Mouse (Mus musculus): Measurements from ENCODE around the gene Vps45. TPM values are rescaled to one million over a fixed set of nuclear protein-coding genes. Genes with fewer than 3 reads are reported as not detected.

The Vps45 gene
- polyA plus RNA-seq, 1 experiment from 2014 or later: 54.8 TPM

DNA sequence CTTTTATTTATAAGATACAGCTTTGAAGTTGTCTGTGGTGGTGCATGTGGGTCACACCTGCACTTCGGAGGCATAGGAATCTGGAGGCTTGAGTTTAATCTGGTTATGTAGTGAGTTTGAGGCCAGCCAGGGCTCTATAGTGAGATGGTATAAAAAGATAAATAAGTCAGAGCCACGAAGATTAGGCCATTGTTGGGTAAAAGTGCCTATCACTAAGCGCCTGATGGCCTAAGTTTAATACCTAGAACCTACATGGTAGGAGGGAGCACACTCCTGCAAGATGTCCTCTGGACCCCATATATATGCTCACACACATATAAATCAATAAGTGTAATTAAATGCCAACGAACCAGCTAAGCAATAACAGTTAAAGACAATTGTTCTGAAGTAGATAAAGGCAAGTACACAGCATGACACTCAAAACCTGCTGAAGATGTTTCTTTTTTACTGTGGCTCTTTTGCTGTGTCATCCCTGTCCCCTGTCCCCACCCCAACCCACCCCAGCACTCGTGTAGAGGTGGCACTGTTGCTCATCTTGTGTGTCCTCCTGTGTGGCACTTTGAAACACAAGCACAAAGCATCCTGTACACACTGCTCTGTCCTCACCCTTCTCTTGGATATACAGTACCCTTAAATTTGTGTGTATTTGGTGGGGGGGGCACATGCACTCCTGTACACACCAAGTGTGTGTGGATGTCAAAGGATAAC lies 36.7 kb downstream of the Vps45 start:
- no peak overlapping the region for H3K4me3 ChIP-seq (ENCODE audit: low read depth, low read length)
- H3K9ac ChIP-seq (ENCODE audit: low read length): no peak overlapping the region
- ATAC-seq: no peak
- H3K27ac ChIP-seq (ENCODE audit: low read depth, low read length): no peak overlapping the region
- H3K4me2 ChIP-seq (ENCODE audit: low read length): no peak overlapping the region
- H3K4me1 ChIP-seq (ENCODE audit: control insufficient read depth, insufficient read depth, low read length): no peaks in the 10 kb centered on the region
- WGBS: 77% methylated on average over 5 of the region's 5 CpGs
- no peaks in the 10 kb centered on the region for H3K9me3 ChIP-seq (replicated peaks; ENCODE audit: control insufficient read depth, low read length)
- DNase-seq (ENCODE audit: low spot score): no peak
- H3K27me3 ChIP-seq (replicated peaks; ENCODE audit: control insufficient read depth, insufficient read depth, low read length): no peaks in the 10 kb centered on the region
- H3K36me3 ChIP-seq (ENCODE audit: control insufficient read depth, insufficient read depth, low read length): peaks cover 10% of the 10 kb centered on the region

- Histone ChIP-seq H3K9me3 (replicated peaks; ENCODE audit: control insufficient read depth, low read length) (no peaks in the 10 kb centered on the region), H3K27me3 (replicated peaks; ENCODE audit: control insufficient read depth, insufficient read depth, low read length) (no peaks in the 10 kb centered on the region), H3K4me1 (ENCODE audit: control insufficient read depth, insufficient read depth, low read length) (no peaks in the 10 kb centered on the region), H3K4me3 (ENCODE audit: low read depth, low read length) (no peak overlapping the region), H3K4me2 (ENCODE audit: low read length) (no peak overlapping the region), H3K27ac (ENCODE audit: low read depth, low read length) (no peak overlapping the region), H3K9ac (ENCODE audit: low read length) (no peak overlapping the region), H3K36me3 (ENCODE audit: control insufficient read depth, insufficient read depth, low read length) (peaks cover 10% of the 10 kb centered on the region)
- WGBS: 88% methylated on average over 1 of the region's 1 CpGs
- ATAC-seq (no peak), DNase-seq (ENCODE audit: low spot score) (no peak)
Measured at GRCm38 (mm10) chr3:96020735-96021134, 37.5 kb downstream of the Vps45 start.

DNA sequence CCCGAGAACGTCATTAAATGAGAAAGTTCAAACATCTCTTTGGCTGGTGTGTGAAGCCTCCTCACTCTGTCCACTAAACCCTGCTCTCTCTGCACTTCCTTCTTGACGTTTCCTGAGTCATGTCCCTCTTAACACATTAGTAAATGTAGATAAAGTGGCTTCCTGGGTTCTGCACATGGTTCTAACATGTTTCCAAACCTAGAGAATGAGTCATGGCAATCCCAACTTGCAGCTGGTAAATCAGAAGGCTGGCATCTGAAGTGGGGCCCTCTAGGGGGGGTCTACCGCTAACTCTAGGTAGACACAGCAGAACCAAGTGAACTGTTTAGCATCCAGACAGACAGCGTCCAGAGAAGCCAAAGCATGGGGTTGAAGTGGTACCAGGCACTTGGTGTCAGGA lies 40.8 kb downstream of the Vps45 start:
- Histone ChIP-seq H3K4me2 (ENCODE audit: low read length) (no peak overlapping the region), H3K36me3 (ENCODE audit: control insufficient read depth, insufficient read depth, low read length) (peaks cover 6% of the 10 kb centered on the region; the same call in 1 of the 2 replicates), H3K9ac (ENCODE audit: low read length) (no peak overlapping the region), H3K27ac (ENCODE audit: low read depth, low read length) (no peak overlapping the region), H3K27me3 (replicated peaks; ENCODE audit: control insufficient read depth, insufficient read depth, low read length) (no peaks in the 10 kb centered on the region), H3K4me1 (ENCODE audit: control insufficient read depth, insufficient read depth, low read length) (no peaks in the 10 kb centered on the region), H3K9me3 (replicated peaks; ENCODE audit: control insufficient read depth, low read length) (no peaks in the 10 kb centered on the region), H3K4me3 (ENCODE audit: low read depth, low read length) (no peak overlapping the region)
- WGBS: 86% methylated on average over 5 of the region's 5 CpGs
- DNase-seq (ENCODE audit: low spot score) (no peak), ATAC-seq (no peak)

GRCm38 (mm10) chr3:96016257-96016889 lies 41.9 kb downstream of the Vps45 start:
- DNase-seq (ENCODE audit: low spot score): no peak
- Histone ChIP-seq H3K27me3 (replicated peaks; ENCODE audit: control insufficient read depth, insufficient read depth, low read length) (no peaks in the 10 kb centered on the region), H3K4me2 (ENCODE audit: low read length) (no peak overlapping the region), H3K36me3 (ENCODE audit: control insufficient read depth, insufficient read depth, low read length) (peaks cover 6% of the 10 kb centered on the region; the same call in 1 of the 2 replicates), H3K4me3 (ENCODE audit: low read depth, low read length) (no peak overlapping the region), H3K27ac (ENCODE audit: low read depth, low read length) (no peak overlapping the region), H3K9me3 (replicated peaks; ENCODE audit: control insufficient read depth, low read length) (no peaks in the 10 kb centered on the region), H3K9ac (ENCODE audit: low read length) (no peak overlapping the region), H3K4me1 (ENCODE audit: control insufficient read depth, insufficient read depth, low read length) (no peaks in the 10 kb centered on the region)
- 94% methylated on average over 2 of the region's 2 CpGs for WGBS
- no peak for ATAC-seq

DNA sequence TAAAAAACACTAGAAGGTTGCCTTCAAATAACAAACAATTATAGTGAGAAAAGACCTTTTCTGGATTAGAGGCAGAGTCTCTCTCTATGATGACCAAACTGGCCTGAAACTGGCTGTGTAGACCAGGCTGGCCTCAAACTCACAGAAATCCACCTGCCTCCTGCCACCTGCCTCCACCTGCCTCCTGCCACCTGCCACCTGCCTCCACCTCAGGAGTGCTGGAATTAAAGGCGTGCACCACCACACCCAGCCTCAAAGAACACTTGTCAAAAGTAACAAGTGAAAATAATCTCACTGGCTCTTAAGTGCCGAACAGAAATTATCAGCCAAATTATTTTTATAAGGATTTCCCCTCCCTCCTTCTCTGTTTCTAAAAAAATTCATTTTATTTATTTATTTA lies 42.6 kb downstream of the Vps45 start:
- Histone ChIP-seq H3K4me2 (ENCODE audit: low read length) (no peak overlapping the region), H3K9ac (ENCODE audit: low read length) (no peak overlapping the region), H3K4me3 (ENCODE audit: low read depth, low read length) (no peak overlapping the region), H3K9me3 (replicated peaks; ENCODE audit: control insufficient read depth, low read length) (no peaks in the 10 kb centered on the region), H3K27ac (ENCODE audit: low read depth, low read length) (no peak overlapping the region), H3K36me3 (ENCODE audit: control insufficient read depth, insufficient read depth, low read length) (peaks cover 6% of the 10 kb centered on the region; the same call in 1 of the 2 replicates), H3K4me1 (ENCODE audit: control insufficient read depth, insufficient read depth, low read length) (no peaks in the 10 kb centered on the region), H3K27me3 (replicated peaks; ENCODE audit: control insufficient read depth, insufficient read depth, low read length) (no peaks in the 10 kb centered on the region)
- no peak for DNase-seq (ENCODE audit: low spot score)
- no peak for ATAC-seq
- WGBS: 93% methylated on average over 2 of the region's 2 CpGs

GRCm38 (mm10) chr3:96012805-96013204 lies 45.5 kb downstream of the Vps45 start:
- H3K4me3 ChIP-seq (ENCODE audit: low read depth, low read length): no peak overlapping the region
- no peaks in the 10 kb centered on the region for H3K4me1 ChIP-seq (ENCODE audit: control insufficient read depth, insufficient read depth, low read length)
- DNase-seq (ENCODE audit: low spot score) (no peak), ATAC-seq (no peak)
- H3K27me3 ChIP-seq (replicated peaks; ENCODE audit: control insufficient read depth, insufficient read depth, low read length): no peaks in the 10 kb centered on the region
- WGBS: 35% methylated on average over 5 of the region's 5 CpGs
- H3K9me3 ChIP-seq (replicated peaks; ENCODE audit: control insufficient read depth, low read length): no peaks in the 10 kb centered on the region
- no peaks in the 10 kb centered on the region for H3K36me3 ChIP-seq (ENCODE audit: control insufficient read depth, insufficient read depth, low read length)
- no peak overlapping the region for H3K4me2 ChIP-seq (ENCODE audit: low read length)
- no peak overlapping the region for H3K27ac ChIP-seq (ENCODE audit: low read depth, low read length)
- H3K9ac ChIP-seq (ENCODE audit: low read length): no peak overlapping the region

DNA sequence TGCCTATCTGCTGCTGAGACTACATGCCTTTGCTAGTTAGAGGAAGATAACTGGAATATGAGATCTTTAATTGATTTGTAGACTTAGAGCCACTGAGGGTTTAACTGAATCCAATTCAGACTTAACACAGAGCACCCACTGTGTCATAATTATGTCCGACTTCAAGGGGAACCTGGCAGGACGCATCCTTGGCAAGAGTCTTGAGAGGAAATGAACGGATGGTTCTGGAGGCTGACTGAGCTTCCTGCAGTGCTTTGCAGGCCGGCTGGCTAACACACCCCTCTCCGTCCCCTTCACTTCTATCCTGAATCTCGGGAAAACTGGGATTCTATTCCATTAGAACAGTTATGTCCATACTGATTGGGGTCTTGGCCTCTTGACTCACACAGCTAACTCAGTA lies 49.8 kb downstream of the Vps45 start:
- H3K9me3 ChIP-seq (replicated peaks; ENCODE audit: control insufficient read depth, low read length): no peaks in the 10 kb centered on the region
- H3K4me2 ChIP-seq (ENCODE audit: low read length): no peak overlapping the region
- no peaks in the 10 kb centered on the region for H3K36me3 ChIP-seq (ENCODE audit: control insufficient read depth, insufficient read depth, low read length)
- H3K4me1 ChIP-seq (ENCODE audit: control insufficient read depth, insufficient read depth, low read length): no peaks in the 10 kb centered on the region
- H3K27me3 ChIP-seq (replicated peaks; ENCODE audit: control insufficient read depth, insufficient read depth, low read length): no peaks in the 10 kb centered on the region
- DNase-seq (ENCODE audit: low spot score) (no peak), ATAC-seq (no peak)
- H3K4me3 ChIP-seq (ENCODE audit: low read depth, low read length): no peak overlapping the region
- H3K9ac ChIP-seq (ENCODE audit: low read length): no peak overlapping the region
- no peak overlapping the region for H3K27ac ChIP-seq (ENCODE audit: low read depth, low read length)
- WGBS: 77% methylated on average over 6 of the region's 6 CpGs

DNA sequence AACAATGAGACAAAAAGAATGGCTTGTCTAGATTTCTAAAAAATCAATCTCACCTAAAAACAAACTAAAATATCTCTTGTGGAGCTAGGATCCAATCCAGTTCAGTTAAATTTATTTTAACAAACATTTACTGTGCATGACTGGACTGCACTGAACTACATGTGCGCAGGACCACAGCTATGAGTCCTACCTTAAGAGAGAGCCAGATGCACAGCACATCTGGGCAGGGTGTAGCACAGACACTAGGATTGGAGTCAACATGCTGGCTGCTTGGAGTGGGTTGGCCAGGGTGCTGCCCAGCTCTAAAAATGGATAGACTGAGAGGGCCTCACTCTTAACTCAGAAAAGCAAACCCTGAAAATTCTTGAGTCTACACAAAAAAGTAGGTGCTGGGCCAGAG lies 56.7 kb downstream of the Vps45 start:
- Histone ChIP-seq H3K36me3 (ENCODE audit: control insufficient read depth, insufficient read depth, low read length) (no peaks in the 10 kb centered on the region), H3K27ac (ENCODE audit: low read depth, low read length) (no peak overlapping the region), H3K4me3 (ENCODE audit: low read depth, low read length) (no peak overlapping the region), H3K9me3 (replicated peaks; ENCODE audit: control insufficient read depth, low read length) (no peaks in the 10 kb centered on the region), H3K9ac (ENCODE audit: low read length) (no peak overlapping the region), H3K4me2 (ENCODE audit: low read length) (no peak overlapping the region), H3K4me1 (ENCODE audit: control insufficient read depth, insufficient read depth, low read length) (peaks cover 15% of the 10 kb centered on the region), H3K27me3 (replicated peaks; ENCODE audit: control insufficient read depth, insufficient read depth, low read length) (no peaks in the 10 kb centered on the region)
- DNase-seq (ENCODE audit: low spot score) (no peak), ATAC-seq (no peak)
- WGBS: 97% methylated on average over 1 of the region's 1 CpGs

DNA sequence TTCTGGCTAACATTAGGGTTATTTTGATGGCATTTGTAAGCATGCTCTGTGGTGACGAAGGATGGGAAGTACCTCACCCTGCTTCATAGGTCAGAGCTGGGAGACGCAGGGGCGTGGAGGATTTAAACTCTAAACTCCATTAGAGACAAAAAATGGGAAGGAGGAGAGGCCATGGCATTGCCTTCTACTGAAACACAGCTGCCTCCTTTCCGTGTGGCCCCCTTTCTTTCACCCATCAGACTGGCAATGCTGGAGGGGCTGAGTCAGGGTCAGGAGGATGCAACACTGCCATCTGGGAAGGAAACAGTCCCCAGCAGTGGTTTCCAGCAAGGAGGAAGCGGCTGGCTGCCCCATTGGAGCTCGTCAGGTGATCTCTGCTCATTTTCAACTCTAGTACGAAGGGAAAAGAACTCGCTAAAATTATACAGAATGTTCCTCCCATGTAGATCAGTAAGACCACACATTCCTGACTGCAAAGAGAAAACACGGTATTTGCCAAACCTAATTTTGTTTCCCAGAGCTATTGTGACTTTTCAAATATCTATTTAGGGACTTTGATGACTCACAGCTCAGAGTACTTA lies 57.3 kb downstream of the Vps45 start:
- Histone ChIP-seq H3K36me3 (ENCODE audit: control insufficient read depth, insufficient read depth, low read length) (no peaks in the 10 kb centered on the region), H3K9me3 (replicated peaks; ENCODE audit: control insufficient read depth, low read length) (no peaks in the 10 kb centered on the region), H3K4me2 (ENCODE audit: low read length) (no peak overlapping the region), H3K27me3 (replicated peaks; ENCODE audit: control insufficient read depth, insufficient read depth, low read length) (no peaks in the 10 kb centered on the region), H3K4me1 (ENCODE audit: control insufficient read depth, insufficient read depth, low read length) (peaks cover 16% of the 10 kb centered on the region), H3K9ac (ENCODE audit: low read length) (no peak overlapping the region), H3K27ac (ENCODE audit: low read depth, low read length) (no peak overlapping the region), H3K4me3 (ENCODE audit: low read depth, low read length) (no peak overlapping the region)
- ATAC-seq (no peak), DNase-seq (ENCODE audit: low spot score) (no peak)
- 75% methylated on average over 9 of the region's 9 CpGs for WGBS

Measured in forebrain, embryonic 14.5 days (tissue).